Mouse (Mus musculus): ENCODE measurements at regions not wholly inside any gene's neighbourhood (a gene's known extent, or its start where the extent isn't known, plus 50 kb on each side); places are given as distances from the start of the nearest gene placed in this dataset.

DNA sequence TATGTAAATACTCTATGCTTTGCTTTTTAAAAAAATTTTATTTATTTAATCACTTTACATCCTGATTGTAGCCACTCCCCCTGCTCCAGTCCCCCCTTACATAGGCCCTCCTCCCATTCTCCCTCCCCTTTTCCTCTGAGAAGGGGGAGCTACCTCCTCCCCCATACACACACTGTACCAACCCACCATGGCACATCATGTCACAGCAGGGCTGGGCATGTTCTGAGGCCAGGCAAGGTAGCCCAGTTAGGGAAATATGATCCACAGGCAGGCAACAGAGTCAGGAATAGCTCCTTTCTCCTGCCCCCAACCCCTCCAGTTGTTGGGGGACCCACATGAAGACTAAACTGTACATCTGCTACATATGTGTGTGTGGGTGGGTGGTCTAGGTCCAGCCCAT, 1130.7 kb upstream of the Gulo start:
- TF ChIP-seq CHD2 (IDR thresholded peaks at IDR 0.05; ENCODE audit: low read depth, low read length) (no peak), HCFC1 (IDR thresholded peaks at IDR 0.05; ENCODE audit: borderline replicate concordance, insufficient read depth, low read length) (no peak), ZC3H11A (IDR thresholded peaks at IDR 0.05; ENCODE audit: borderline replicate concordance, low read depth, low read length) (no peak), MAFK (IDR thresholded peaks at IDR 0.05; ENCODE audit: insufficient read depth, low read depth, low read length) (no peak), ZNF384 (IDR thresholded peaks at IDR 0.05; ENCODE audit: low read depth, low read length) (no peak)
